Mouse (Mus musculus) ZHBTc4 (cell line): ENCODE results near the gene Pip4p1.
"Not testable (repeated sequence)": the region's sequence is repeated elsewhere in the genome, so short reads cannot be mapped to it uniquely, and the experiment has no call there.

ENCODE experiments used
- DNase-seq: peaks from one replicate; pipeline ENCODE4 v3.0.0-alpha.2; 2011; ENCODE audit warnings: low read depth, low spot score

The Pip4p1 gene

DNA sequence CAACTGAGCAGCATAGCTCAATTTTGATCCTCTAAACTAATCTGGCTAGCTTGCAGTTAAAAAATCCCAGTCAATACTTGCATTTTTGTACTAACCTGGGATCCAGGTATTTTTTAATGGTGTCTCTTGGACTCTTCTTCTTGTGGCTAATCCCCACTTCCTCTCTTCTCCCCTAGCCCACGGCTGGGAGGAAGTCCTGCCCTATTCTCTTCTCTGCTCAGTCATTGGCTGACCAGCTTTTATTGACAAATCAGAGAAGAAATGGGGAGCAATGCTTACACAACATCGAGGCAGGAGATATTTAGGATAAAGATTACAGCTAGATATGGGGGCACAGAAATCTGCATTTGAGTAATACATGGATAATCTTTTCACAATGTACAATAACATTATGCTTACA, 8.3 kb upstream of the Pip4p1 start:
- peak; percentile 69 for DNase-seq

DNA sequence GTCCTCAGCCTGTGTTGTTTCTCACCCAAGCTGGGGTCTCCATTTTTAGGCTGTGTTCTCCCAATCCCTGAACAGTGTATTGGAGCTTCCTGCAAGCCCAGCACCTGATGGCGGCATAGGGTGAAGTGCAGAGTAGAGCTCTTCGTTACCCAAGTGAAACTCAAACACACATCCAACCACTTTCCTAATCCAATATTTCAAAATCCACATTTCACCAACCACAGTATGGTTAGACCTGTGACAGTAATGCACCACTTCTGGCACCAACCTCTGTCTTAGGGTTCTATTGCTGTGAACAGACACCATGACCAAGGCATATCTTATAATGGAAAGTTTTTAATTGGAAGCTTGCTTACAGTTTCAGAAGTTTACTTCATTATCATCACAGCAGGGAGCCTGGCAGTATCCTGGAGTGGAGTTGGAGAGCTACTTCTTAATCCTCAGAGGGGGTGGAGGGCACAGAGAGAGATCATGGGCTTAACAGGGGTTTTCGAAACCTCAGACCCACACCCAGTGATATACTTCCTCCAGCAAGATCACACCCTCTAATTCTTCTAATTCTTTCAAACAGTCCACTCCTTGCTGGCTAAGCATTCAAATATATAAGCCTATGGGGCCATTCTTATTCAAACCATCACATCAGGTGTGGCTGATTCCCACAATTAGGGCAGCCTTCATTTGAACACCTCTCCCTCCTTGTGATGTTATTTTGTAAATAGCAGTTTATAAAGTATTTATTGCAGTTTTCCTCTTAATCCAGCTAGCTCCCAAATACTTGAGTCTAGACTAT, 7.7 kb upstream of the Pip4p1 start:
- peak; percentile 44 for DNase-seq

DNA sequence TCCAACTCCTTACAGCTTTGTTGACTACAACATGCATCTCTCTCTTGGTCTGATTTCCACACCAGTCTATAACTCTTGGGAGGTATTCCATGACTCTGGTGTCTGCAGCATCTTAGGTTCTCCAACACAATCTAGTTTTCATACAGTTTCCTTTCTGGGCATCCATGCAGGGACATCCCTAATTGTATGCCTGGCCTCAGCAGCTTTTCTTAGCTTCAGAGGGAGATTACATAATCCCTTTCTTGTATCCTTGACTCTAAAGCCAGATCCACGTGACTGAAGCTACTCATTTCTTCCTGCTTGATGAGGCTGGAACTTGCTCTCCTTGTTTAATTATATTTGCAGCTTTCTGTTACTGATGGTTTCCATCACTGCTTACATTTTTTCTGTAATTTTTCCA, 6.0 kb upstream of the Pip4p1 start:
- DNase-seq: no peak

DNA sequence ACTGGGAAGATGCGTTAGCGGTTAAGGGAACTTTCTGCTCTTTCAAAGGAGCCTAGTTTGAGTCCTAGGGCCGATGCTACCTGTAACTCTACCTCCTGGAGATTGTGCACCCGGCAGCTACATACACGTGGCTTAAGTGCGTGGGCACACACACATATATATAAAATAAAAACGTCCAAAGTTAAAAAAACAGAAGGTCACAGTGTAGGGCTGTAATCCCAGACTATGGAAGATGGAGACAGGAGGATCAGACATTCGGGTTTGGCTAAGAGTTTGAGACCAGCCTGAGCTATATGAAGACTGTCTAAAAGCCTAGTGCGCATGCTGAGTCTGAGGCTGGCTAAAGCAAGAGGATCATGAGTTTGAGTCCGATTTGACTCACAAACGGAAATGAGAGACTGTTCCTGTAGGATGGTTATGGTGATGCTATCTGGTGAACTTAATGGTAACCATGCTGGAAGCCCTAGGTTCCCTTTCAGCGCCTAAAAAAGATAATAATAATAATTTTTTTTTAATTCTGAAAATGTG, 901 bp upstream of the Pip4p1 start:
- no peak for DNase-seq

DNA sequence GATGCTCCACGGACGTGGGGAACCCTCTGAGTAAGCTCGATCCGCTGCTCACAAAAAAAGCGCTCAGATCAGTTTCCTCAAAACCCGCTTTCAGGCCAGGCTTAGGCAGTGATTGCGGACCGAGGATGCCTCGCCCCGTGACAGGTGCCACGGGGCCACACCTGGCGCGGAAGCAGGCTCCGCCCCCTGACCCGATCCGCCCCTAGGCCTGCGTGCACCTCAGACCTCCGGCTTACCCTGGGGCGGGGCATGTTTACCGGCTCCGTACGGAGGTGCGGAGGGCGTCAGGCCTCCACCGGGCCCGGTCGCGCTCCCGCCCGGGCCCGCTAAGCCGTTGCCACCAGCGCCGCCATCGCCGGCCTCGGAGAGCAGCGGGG, 291 bp downstream of the Pip4p1 start:
- DNase-seq: peak; percentile 78

DNA sequence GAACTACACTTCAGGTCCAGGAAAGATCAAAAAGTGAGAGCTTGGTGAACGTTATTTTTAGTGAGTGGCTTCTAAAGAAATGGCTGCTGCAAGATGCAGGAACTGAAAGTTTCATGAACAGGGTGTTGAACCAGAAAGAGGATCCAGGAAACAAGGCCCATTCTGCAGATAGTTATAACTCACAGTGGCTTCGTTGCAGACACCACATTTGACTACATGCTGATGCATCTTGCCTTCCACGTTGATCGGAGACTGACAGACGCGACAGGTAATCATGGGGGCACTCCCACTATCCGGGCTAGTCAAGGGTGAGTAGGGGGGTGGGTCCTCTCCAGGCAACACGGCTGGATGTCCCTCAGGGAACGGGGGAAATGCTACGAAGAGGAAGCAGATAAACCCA, 705 bp downstream of the Pip4p1 start:
- DNase-seq: no peak

DNA sequence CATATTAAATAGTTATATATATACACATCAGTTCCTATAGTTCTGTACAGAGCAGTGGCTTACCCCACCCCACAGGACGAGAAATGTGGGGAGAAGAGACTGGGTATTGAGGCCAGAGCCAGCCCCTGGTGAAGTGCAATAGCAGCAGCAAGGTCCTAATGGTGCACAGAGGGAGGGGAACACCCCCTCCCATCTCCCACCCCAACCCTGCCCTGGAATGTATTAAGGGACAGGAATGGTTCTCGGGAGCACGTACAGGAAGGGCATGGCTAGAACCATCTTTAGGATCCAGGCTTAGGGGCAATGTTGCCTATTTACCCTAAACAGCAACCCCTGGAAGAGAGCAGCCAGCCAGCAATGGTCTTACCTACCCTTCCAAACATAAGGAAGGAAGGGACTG, 3.3 kb downstream of the Pip4p1 start:
- peak; percentile 59 for DNase-seq

DNA sequence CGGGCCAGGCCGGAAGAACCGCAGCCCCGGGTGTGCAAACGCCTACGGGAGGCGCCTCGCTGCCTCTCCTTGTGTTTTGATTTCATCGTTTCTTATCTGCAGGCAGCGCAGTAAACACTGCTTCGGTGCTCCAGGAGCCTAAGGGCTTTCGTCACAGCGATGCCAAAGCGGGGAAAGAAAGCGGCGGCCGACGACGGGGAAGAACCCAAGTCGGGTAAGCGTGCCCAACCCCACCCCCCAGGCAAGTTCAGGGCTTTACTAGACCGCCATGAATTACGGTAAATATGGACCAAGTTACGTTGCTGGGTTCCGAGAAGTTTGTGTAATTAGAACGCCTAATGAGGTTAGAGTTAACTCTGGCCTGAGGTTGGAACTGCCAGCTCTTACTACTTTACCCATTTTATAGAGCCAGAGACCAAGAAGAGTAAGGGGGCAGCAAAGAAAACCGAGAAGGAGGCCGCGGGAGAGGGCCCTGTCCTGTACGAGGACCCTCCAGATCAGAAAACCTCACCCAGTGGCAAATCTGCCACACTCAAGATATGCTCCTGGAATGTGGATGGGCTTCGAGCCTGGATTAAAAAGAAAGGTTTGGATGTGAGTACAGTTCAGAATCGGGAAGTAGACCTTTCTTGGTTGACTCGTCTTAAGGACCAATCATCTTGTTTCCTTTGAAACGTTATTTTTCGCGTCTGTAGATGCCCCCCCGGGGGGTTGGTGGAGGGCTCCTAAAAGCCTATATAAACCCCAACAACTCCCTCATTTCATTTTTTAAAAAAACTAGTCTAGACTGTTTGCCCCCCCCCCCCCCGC, 5.3 kb downstream of the Pip4p1 start:
- no peak for DNase-seq

DNA sequence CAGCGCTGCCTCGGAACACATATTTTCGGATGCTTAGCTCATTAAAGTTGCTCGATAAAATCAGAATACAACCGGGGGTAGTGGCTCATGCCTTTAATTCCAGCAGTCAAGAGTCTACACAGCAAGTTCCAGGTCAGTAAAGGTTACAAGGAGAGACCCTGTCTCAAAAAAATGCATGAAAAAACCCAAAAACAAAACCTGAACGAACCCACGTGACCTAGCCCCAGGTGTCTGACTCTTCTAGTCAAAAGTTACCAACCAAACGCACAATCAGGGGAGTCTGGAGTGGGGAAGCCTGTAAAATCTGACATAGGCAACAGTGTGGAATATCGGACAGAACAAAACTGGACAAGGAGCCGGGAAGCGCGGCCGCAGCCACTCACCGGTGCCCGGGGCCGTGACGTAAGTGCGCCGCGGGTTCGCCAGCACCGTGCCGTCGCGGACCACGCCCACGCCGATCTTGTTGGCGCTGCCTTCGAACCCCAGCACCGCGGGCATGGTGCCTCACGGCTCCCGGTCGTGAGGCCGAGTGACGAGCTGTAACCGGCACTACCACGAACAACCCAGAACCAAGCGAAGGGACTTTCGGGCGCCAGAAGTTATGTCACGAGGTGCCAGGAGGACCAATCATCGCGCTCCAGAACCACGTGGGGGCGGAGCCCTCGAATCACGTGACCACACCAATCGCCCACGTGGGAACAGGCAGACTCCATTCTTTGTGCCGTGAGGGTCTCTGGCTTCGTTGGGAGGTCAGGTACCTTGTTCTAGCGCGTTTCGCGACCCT, 6.2 kb downstream of the Pip4p1 start, which contains the start of the genes Osgep and Apex1:
Osgep (minus strand) TSS at position 613 of the 784 bp plus-strand sequence.
Apex1 (plus strand) TSS at position 688 of the 784 bp plus-strand sequence.
- peak; percentile 98 for DNase-seq

DNA sequence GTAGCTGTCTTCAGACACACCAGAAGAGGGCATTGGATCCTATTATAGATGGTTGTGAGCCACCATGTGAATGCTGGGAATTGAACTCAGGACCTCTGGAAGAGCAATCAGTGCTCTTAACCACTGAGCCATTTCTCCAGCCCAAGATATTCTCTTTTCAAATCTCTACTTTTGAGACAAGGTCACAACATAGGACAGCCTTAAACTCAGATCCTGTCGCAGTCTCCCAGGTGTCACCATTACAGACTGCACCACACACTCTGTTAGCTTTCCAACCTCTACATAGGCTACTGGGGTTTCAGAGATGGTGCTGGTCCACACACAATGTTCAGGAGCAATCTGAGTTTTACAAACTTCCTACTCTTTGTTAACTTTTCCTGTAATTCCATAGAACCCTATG, 7.2 kb downstream of the Pip4p1 start:
- not testable (repeated sequence) for DNase-seq

DNA sequence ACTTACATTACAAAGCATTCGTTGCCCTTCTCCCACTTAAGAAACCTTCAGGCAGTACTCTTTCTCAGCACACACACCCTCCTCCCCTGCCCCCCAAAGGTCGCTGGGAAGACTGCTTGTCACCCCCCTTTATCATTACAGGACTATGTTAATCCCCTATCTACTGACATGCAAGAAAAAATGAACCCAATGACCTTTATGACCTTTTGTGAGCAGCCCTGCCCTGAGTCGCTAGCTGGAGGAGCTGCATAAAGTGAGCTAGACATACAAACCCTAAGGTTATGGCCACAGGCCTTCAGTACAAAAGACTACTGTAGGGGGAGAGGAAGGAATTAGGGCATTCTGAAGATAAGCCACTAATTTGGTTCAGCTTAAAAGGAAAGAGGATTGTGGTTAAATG, 19.3 kb downstream of the Pip4p1 start:
- peak; percentile 69 for DNase-seq

DNA sequence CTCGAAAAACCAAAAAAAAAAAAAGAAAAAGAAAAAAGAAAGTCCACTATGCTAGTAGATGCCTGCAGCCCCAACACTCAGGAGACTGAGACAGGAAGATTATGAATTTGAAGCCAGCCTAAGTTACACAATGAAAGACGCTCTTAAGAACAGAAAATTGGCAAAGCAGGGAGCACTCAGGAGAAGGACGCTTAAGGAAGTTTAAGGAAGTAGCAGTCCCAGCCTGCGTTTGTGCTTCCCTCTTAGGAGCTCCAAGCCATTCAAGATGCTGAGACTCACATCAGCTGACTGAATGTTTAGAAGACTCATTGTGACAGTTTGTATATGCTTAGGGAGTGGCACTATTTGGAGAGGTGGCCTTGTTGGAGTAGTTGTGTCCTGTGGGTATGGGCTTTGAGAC, 22.5 kb downstream of the Pip4p1 start:
- DNase-seq: no peak

DNA sequence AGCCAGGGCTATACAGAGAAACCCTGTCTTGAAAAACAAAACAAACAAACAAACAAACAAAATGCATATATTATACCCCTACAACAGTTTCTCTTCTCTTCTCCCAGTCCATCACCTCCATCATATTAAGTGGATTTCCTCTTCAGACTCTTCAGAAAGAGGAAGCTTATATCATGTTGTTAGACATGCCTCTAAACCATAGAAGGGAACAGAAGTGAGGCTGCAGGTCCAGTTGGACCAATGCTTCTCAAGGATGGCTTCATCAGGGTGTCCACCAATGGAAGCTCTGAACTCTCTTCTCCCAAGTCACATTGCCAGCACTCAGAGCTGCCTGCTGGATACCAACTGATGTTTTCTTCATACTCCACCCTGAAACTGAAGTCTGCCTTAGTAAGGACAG, 25.3 kb downstream of the Pip4p1 start:
- not testable (repeated sequence) for DNase-seq

DNA sequence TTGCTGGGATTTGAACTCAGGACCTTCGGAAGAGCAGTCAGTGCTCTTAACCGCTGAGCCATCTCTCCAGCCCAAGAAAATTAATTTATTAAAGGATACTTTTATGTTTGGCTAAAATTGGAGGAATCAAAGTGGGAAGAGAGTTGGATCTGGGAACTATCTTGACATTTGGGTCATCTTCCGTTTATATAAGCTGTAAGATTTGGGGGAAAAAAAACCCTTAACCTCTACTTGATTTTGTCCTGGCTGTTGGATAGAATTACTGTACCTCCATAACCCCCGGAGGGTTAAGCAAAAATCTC, 25.9 kb downstream of the Pip4p1 start:
- DNase-seq: no peak

DNA sequence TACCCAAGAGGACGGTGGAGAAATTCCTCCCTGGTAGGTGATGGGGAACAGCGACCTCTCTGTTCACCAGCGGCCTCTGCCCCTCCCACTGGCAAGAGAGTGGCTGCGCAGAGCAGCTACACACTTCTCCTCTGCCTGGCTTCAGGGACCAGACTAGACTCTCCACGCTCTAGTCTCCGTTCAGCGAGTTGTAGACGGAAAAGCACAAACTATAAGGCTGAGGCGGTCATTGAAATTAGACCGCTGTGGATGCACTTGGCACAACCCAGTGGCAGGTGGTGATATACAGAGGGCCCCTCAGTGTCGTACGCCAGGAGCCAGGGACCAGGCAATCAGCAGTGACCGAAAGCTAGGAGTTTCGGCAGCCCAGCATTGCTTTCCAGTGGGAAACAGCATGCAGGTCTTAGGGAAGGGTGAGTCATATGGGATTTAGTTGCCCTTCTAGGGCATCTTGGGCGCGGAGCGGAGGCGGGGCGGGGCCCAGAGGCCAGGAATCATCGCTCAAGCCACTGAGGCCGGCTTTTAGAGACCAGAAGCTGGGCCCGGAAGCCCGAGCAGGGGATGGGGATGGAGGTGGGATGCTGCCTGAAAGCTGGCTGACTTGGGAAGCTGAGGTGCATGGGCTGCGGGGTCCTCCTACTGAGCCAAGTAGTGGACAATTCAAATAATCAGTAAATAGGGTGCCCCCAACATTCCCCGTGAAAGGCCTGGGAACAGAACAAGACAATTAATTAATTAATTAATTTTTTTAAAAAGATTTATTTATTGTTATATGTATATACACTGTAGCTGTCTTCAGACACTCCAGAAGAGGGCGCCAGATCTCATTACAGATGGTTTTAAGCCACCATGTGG, 26.5 kb downstream of the Pip4p1 start:
- peak; percentile 38 for DNase-seq

DNA sequence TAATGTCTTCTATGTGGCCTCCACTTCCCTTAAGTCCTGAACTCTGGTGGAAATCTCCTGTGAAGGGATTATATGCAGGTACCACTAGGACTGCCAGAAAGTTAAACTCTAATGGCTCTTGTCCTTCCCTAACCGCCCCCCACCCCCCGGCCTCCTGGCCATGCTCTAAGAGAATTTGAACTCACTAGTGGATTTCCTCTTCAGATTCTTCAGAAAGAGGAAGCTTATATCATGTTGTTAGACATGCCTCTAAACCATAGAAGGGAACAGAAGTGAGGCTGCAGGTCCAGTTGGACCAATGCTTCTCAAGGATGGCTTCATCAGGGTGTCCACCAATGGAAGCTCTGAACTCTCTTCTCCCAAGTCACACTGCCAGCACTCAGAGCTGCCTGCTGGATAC, 32.7 kb downstream of the Pip4p1 start:
- DNase-seq: not testable (repeated sequence)

DNA sequence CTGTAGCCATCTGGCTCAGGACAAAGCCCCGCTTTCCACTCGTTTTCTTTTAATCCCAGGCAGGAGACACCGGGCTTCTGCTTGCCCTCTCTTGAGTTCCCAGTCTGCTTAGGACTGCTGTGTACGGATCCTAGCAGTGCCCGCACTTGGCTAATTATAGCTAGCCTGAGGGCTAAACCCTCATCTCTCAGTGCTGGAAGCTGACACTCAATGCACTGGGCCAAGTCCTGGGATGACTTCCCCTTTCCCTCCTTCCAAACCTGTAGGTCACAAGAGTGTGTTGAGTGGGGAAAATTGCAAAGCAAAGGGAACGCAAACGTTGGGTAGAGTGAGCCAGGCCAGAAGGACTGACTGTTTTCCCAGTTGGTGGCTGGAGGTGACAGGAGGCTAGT, 33.3 kb downstream of the Pip4p1 start, which contains the start of gene Klhl33:
Klhl33 (minus strand) TSS at position 134 of the 392 bp plus-strand sequence.
- DNase-seq: no peak

DNA sequence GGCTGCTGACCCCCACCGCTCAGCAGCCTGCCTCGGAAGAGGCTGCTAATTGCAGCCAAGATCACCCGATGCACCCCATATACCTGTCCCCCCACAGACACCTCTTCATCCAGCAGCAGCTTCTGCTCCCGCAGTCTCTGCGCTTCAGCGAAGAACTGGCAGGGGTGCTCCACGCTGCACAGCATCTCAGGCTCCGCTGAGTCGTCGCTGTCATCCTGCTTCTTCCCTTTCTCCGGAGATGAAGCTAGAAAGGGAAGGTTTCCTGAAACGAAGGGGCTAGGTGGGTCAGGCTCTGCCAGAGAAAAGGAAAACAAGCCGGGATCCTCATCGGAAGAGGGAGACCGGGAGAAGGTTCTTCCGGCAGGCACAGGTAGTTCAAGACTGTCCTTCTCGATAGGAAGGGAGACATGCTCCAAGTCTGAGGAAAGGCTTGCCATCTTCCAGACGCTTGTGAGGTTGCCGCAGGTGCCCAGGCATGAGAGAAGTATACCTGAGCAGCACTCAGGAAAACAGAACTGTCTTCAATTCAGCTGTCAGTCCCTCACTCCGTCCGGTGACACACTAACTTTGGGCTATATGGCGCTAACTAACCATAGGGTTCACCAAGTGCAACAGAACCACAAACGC, 33.8 kb downstream of the Pip4p1 start:
- peak; percentile 36 for DNase-seq

DNA sequence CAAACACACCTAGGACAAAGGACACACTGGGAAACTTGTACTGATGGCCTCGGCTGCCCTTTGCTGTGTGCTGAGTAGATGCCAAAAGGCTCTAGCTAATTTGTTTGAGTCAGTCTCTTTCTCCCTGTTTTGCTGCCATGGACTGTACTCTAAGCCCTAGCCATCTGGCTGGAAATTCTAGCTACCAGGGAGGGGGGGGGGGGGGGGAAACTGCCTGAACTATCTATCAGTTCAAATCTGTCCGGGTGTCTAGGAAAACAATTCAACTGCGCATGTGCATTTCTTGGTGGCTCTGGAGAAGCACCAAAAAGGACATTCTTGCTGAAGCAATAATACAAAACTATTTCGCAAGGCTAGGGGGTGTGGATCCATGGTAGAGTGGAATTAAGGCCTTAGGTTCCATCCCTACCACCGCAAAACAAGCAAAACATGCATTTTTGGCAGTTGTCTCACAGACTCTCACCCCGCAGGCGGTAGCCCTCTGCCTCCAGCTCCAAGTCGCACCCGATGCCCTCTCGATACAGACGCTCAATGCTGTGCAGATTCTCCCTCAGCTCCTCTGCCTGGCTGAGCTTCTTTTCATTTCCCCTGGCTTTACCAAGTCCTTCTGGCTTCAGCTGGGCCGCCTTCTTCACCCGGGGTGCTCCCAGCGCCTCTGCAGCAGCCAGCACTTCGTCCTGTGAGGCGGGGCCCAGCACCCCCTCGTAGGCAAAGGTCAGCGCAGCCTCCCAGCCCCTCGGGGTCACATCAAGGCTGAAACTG, 34.5 kb downstream of the Pip4p1 start:
- no peak for DNase-seq

DNA sequence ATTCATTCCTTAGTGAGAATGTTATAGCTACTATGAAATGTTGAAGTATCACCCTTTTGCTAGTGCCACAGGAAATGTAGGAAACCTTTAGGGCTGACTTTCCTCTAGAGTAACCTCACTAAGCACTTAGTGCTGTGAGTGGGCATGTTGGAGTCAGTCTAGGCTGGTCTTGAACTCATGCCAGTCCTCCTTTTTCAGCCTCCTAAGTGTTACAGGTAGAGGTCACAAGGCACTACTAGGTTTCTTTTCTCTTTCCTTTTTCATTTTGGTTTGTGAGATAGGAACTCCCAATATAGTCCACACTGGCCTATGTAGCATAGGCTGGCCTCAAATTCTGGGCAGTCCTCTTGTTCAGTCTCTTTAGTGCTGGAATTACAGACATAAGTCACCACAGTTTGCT, 35.2 kb downstream of the Pip4p1 start:
- DNase-seq: no peak
